Mouse (Mus musculus): ENCODE measurements around the gene Iqcf3. TPM values are rescaled to one million over a fixed set of nuclear protein-coding genes. Genes with fewer than 3 reads are reported as not detected.

Iqcf3 gene
- polyA plus RNA-seq, 1 experiment from 2014 or later, result not detected

GRCm38 (mm10) chr9:106531833-106532232, 29.6 kb downstream of the Iqcf3 start:
- Histone ChIP-seq H3K4me2 (replicated peaks; ENCODE audit: low read depth, low read length) (no peak overlapping the region), H3K27ac (ENCODE audit: low read depth, low read length) (no peak overlapping the region), H3K4me3 (ENCODE audit: low read depth, low read length) (no peak overlapping the region), H3K9ac (ENCODE audit: low read depth, low read length) (no peak overlapping the region), H3K4me1 (replicated peaks; ENCODE audit: control insufficient read depth, insufficient read depth, low read length) (no peaks in the 10 kb centered on the region), H3K27me3 (ENCODE audit: control insufficient read depth, insufficient read depth, low read length) (no peaks in the 10 kb centered on the region), H3K36me3 (ENCODE audit: control insufficient read depth, insufficient read depth, low read length) (no peaks in the 10 kb centered on the region), H3K9me3 (ENCODE audit: control insufficient read depth, low read length) (no peaks in the 10 kb centered on the region)
- ATAC-seq (ENCODE audit: low FRiP score) (no peak), DNase-seq (ENCODE audit: low spot score) (peak; percentile 64)
- WGBS, result 36% methylated on average over 3 of the region's 3 CpGs

- no peaks in the 10 kb centered on the region for H3K9me3 ChIP-seq (ENCODE audit: control insufficient read depth, low read length)
- H3K4me1 ChIP-seq (replicated peaks; ENCODE audit: control insufficient read depth, insufficient read depth, low read length), result no peaks in the 10 kb centered on the region
- no peak overlapping the region for H3K4me2 ChIP-seq (replicated peaks; ENCODE audit: low read depth, low read length)
- no peaks in the 10 kb centered on the region for H3K36me3 ChIP-seq (ENCODE audit: control insufficient read depth, insufficient read depth, low read length)
- DNase-seq (ENCODE audit: low spot score) (no peak), ATAC-seq (ENCODE audit: low FRiP score) (no peak)
- H3K9ac ChIP-seq (ENCODE audit: low read depth, low read length), result no peak overlapping the region
- H3K4me3 ChIP-seq (ENCODE audit: low read depth, low read length), result no peak overlapping the region
- H3K27ac ChIP-seq (ENCODE audit: low read depth, low read length), result no peak overlapping the region
- no peaks in the 10 kb centered on the region for H3K27me3 ChIP-seq (ENCODE audit: control insufficient read depth, insufficient read depth, low read length)
- 85% methylated on average over 8 of the region's 8 CpGs for WGBS
Observed at GRCm38 (mm10) chr9:106519909-106520308, 41.5 kb downstream of the Iqcf3 start.

GRCm38 (mm10) chr9:106519433-106519832, 42.0 kb downstream of the Iqcf3 start:
- Histone ChIP-seq H3K4me3 (ENCODE audit: low read depth, low read length) (no peak overlapping the region), H3K4me2 (replicated peaks; ENCODE audit: low read depth, low read length) (no peak overlapping the region), H3K27me3 (ENCODE audit: control insufficient read depth, insufficient read depth, low read length) (no peaks in the 10 kb centered on the region), H3K27ac (ENCODE audit: low read depth, low read length) (no peak overlapping the region), H3K4me1 (replicated peaks; ENCODE audit: control insufficient read depth, insufficient read depth, low read length) (no peaks in the 10 kb centered on the region), H3K9me3 (ENCODE audit: control insufficient read depth, low read length) (no peaks in the 10 kb centered on the region), H3K9ac (ENCODE audit: low read depth, low read length) (no peak overlapping the region), H3K36me3 (ENCODE audit: control insufficient read depth, insufficient read depth, low read length) (no peaks in the 10 kb centered on the region)
- no peak for DNase-seq (ENCODE audit: low spot score)
- no peak for ATAC-seq (ENCODE audit: low FRiP score)
- 85% methylated on average over 2 of the region's 2 CpGs for WGBS

- H3K36me3 ChIP-seq (ENCODE audit: control insufficient read depth, insufficient read depth, low read length), result no peaks in the 10 kb centered on the region
- no peak for ATAC-seq (ENCODE audit: low FRiP score)
- H3K9ac ChIP-seq (ENCODE audit: low read depth, low read length), result no peak within 1 kb of the TSS
- H3K27me3 ChIP-seq (ENCODE audit: control insufficient read depth, insufficient read depth, low read length), result no peaks in the 10 kb centered on the region
- H3K27ac ChIP-seq (ENCODE audit: low read depth, low read length), result no peak within 1 kb of the TSS
- no peak within 1 kb of the TSS for H3K4me3 ChIP-seq (ENCODE audit: low read depth, low read length)
- no peaks in the 10 kb centered on the region for H3K4me1 ChIP-seq (replicated peaks; ENCODE audit: control insufficient read depth, insufficient read depth, low read length)
- 90% methylated on average over 4 of the region's 4 CpGs for WGBS
- H3K9me3 ChIP-seq (ENCODE audit: control insufficient read depth, low read length), result no peaks in the 10 kb centered on the region
- no peak for DNase-seq (ENCODE audit: low spot score)
- H3K4me2 ChIP-seq (replicated peaks; ENCODE audit: low read depth, low read length), result no peak within 1 kb of the TSS
Observed at GRCm38 (mm10) chr9:106514273-106514672, 47.2 kb downstream of the Iqcf3 start, which contains the start of gene Iqcf5. Gene Iqcf5 (plus strand): TSS chr9:106514573.

- Histone ChIP-seq H3K27me3 (ENCODE audit: control insufficient read depth, insufficient read depth, low read length) (no peaks in the 10 kb centered on the region), H3K4me1 (replicated peaks; ENCODE audit: control insufficient read depth, insufficient read depth, low read length) (no peaks in the 10 kb centered on the region), H3K27ac (ENCODE audit: low read depth, low read length) (no peak overlapping the region), H3K9ac (ENCODE audit: low read depth, low read length) (no peak overlapping the region), H3K36me3 (ENCODE audit: control insufficient read depth, insufficient read depth, low read length) (no peaks in the 10 kb centered on the region), H3K4me2 (replicated peaks; ENCODE audit: low read depth, low read length) (no peak overlapping the region), H3K9me3 (ENCODE audit: control insufficient read depth, low read length) (no peaks in the 10 kb centered on the region), H3K4me3 (ENCODE audit: low read depth, low read length) (no peak overlapping the region)
- 79% methylated on average over 6 of the region's 6 CpGs for WGBS
- no peak for DNase-seq (ENCODE audit: low spot score)
- no peak for ATAC-seq (ENCODE audit: low FRiP score)
Observed at GRCm38 (mm10) chr9:106513566-106513965, 47.9 kb downstream of the Iqcf3 start.

- no peaks in the 10 kb centered on the region for H3K4me1 ChIP-seq (replicated peaks; ENCODE audit: control insufficient read depth, insufficient read depth, low read length)
- ATAC-seq (ENCODE audit: low FRiP score) (no peak), DNase-seq (ENCODE audit: low spot score) (no peak)
- H3K36me3 ChIP-seq (ENCODE audit: control insufficient read depth, insufficient read depth, low read length), result no peaks in the 10 kb centered on the region
- H3K27me3 ChIP-seq (ENCODE audit: control insufficient read depth, insufficient read depth, low read length), result no peaks in the 10 kb centered on the region
- no peak overlapping the region for H3K27ac ChIP-seq (ENCODE audit: low read depth, low read length)
- H3K4me2 ChIP-seq (replicated peaks; ENCODE audit: low read depth, low read length), result no peak overlapping the region
- H3K9ac ChIP-seq (ENCODE audit: low read depth, low read length), result no peak overlapping the region
- WGBS, result 75% methylated on average over 13 of the region's 13 CpGs
- no peak overlapping the region for H3K4me3 ChIP-seq (ENCODE audit: low read depth, low read length)
- H3K9me3 ChIP-seq (ENCODE audit: control insufficient read depth, low read length), result no peaks in the 10 kb centered on the region
Observed at GRCm38 (mm10) chr9:106512729-106513450, 48.5 kb downstream of the Iqcf3 start.

- H3K4me3 ChIP-seq (ENCODE audit: low read depth, low read length), result no peak overlapping the region
- H3K27me3 ChIP-seq (ENCODE audit: control insufficient read depth, insufficient read depth, low read length), result no peaks in the 10 kb centered on the region
- no peak overlapping the region for H3K27ac ChIP-seq (ENCODE audit: low read depth, low read length)
- 96% methylated on average over 10 of the region's 10 CpGs for WGBS
- no peaks in the 10 kb centered on the region for H3K36me3 ChIP-seq (ENCODE audit: control insufficient read depth, insufficient read depth, low read length)
- H3K9me3 ChIP-seq (ENCODE audit: control insufficient read depth, low read length), result no peaks in the 10 kb centered on the region
- no peak for DNase-seq (ENCODE audit: low spot score)
- no peak overlapping the region for H3K4me2 ChIP-seq (replicated peaks; ENCODE audit: low read depth, low read length)
- H3K9ac ChIP-seq (ENCODE audit: low read depth, low read length), result no peak overlapping the region
- no peaks in the 10 kb centered on the region for H3K4me1 ChIP-seq (replicated peaks; ENCODE audit: control insufficient read depth, insufficient read depth, low read length)
- no peak for ATAC-seq (ENCODE audit: low FRiP score)
Observed at GRCm38 (mm10) chr9:106509356-106509755, 52.1 kb downstream of the Iqcf3 start.

GRCm38 (mm10) chr9:106504246-106504645, 57.2 kb downstream of the Iqcf3 start:
- H3K36me3 ChIP-seq (ENCODE audit: control insufficient read depth, insufficient read depth, low read length), result no peaks in the 10 kb centered on the region
- WGBS, result 82% methylated on average over 6 of the region's 6 CpGs
- no peaks in the 10 kb centered on the region for H3K4me1 ChIP-seq (replicated peaks; ENCODE audit: control insufficient read depth, insufficient read depth, low read length)
- ATAC-seq (ENCODE audit: low FRiP score) (no peak), DNase-seq (ENCODE audit: low spot score) (no peak)
- H3K9ac ChIP-seq (ENCODE audit: low read depth, low read length), result no peak overlapping the region
- H3K9me3 ChIP-seq (ENCODE audit: control insufficient read depth, low read length), result no peaks in the 10 kb centered on the region
- H3K27ac ChIP-seq (ENCODE audit: low read depth, low read length), result no peak overlapping the region
- no peaks in the 10 kb centered on the region for H3K27me3 ChIP-seq (ENCODE audit: control insufficient read depth, insufficient read depth, low read length)
- H3K4me3 ChIP-seq (ENCODE audit: low read depth, low read length), result no peak overlapping the region
- H3K4me2 ChIP-seq (replicated peaks; ENCODE audit: low read depth, low read length), result no peak overlapping the region

- ATAC-seq (ENCODE audit: low FRiP score), result no peak
- Histone ChIP-seq H3K27me3 (ENCODE audit: control insufficient read depth, insufficient read depth, low read length) (no peaks in the 10 kb centered on the region), H3K4me2 (replicated peaks; ENCODE audit: low read depth, low read length) (no peak overlapping the region), H3K9ac (ENCODE audit: low read depth, low read length) (no peak overlapping the region), H3K36me3 (ENCODE audit: control insufficient read depth, insufficient read depth, low read length) (no peaks in the 10 kb centered on the region), H3K4me1 (replicated peaks; ENCODE audit: control insufficient read depth, insufficient read depth, low read length) (no peaks in the 10 kb centered on the region), H3K27ac (ENCODE audit: low read depth, low read length) (no peak overlapping the region), H3K9me3 (ENCODE audit: control insufficient read depth, low read length) (no peaks in the 10 kb centered on the region), H3K4me3 (ENCODE audit: low read depth, low read length) (no peak overlapping the region)
- DNase-seq (ENCODE audit: low spot score), result no peak
- WGBS, result 85% methylated on average over 22 of the region's 22 CpGs
Observed at GRCm38 (mm10) chr9:106501846-106502245, 59.6 kb downstream of the Iqcf3 start.

Measured in hindbrain, embryonic 11.5 days (tissue).